Mouse (Mus musculus): ENCODE measurements at regions not wholly inside any gene's neighbourhood (a gene's known extent, or its start where the extent isn't known, plus 50 kb on each side); places are given as distances from the start of the nearest gene placed in this dataset.

- 84% methylated on average over 4 of the region's 4 CpGs for WGBS
- ATAC-seq (ENCODE audit: extremely low read depth, insufficient number of reproducible peaks, low FRiP score, low TSS enrichment), result no peak
These were observed 271.5 kb upstream of the Slc24a2 start for GRCm38 (mm10) chr4:87501791-87502190.

DNA sequence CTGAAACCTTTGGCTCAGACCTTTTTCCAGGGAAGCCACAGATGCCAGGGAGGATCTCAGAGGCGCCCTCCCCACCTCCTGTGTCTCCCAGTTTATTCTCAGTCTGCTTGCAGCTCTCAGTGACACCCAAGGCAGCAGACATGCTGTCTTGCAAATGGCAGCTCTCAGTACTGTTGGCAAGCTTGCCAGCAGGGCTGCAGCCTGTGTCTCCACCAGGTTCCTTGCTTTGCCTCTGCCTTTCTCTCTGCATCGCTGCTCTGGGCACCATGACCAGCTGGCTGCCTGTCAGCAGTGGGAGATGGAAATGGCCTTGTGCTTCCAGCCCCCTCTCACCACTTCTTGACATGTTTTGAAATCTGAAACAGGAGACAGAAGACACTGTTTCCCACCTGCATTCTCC is 270.2 kb upstream of the Slc24a2 start:
- 62% methylated on average over 2 of the region's 2 CpGs for WGBS
- Histone ChIP-seq H3K4me1 (no peaks in the 10 kb centered on the region), H3K4me3 (no peak overlapping the region), H3K9ac (no peak overlapping the region), H3K27me3 (replicated peaks) (no peaks in the 10 kb centered on the region), H3K36me3 (no peaks in the 10 kb centered on the region), H3K4me2 (no peak overlapping the region), H3K27ac (replicated peaks) (no peak overlapping the region), H3K9me3 (no peaks in the 10 kb centered on the region)
- ATAC-seq (ENCODE audit: extremely low read depth, insufficient number of reproducible peaks, low FRiP score, low TSS enrichment), result no peak

More at GRCm38 (mm10) chr4:87501791-87502190, 271.5 kb upstream of the Slc24a2 start:
- no peaks in the 10 kb centered on the region for H3K9me3 ChIP-seq
- no peak overlapping the region for H3K4me3 ChIP-seq
- H3K9ac ChIP-seq, result no peak overlapping the region
- no peaks in the 10 kb centered on the region for H3K27me3 ChIP-seq (replicated peaks)
- no peaks in the 10 kb centered on the region for H3K4me1 ChIP-seq
- H3K36me3 ChIP-seq, result no peaks in the 10 kb centered on the region
- no peak overlapping the region for H3K4me2 ChIP-seq
- no peak overlapping the region for H3K27ac ChIP-seq (replicated peaks)

- no peaks in the 10 kb centered on the region for H3K27me3 ChIP-seq (replicated peaks)
- WGBS, result 78% methylated on average over 3 of the region's 3 CpGs
- no peaks in the 10 kb centered on the region for H3K4me1 ChIP-seq
- no peaks in the 10 kb centered on the region for H3K9me3 ChIP-seq
- H3K9ac ChIP-seq, result no peak overlapping the region
- ATAC-seq (ENCODE audit: extremely low read depth, insufficient number of reproducible peaks, low FRiP score, low TSS enrichment), result no peak
- no peak overlapping the region for H3K27ac ChIP-seq (replicated peaks)
- H3K4me3 ChIP-seq, result no peak overlapping the region
- H3K36me3 ChIP-seq, result no peaks in the 10 kb centered on the region
- no peak overlapping the region for H3K4me2 ChIP-seq
These were observed 257.5 kb upstream of the Slc24a2 start for GRCm38 (mm10) chr4:87487798-87488197.

DNA sequence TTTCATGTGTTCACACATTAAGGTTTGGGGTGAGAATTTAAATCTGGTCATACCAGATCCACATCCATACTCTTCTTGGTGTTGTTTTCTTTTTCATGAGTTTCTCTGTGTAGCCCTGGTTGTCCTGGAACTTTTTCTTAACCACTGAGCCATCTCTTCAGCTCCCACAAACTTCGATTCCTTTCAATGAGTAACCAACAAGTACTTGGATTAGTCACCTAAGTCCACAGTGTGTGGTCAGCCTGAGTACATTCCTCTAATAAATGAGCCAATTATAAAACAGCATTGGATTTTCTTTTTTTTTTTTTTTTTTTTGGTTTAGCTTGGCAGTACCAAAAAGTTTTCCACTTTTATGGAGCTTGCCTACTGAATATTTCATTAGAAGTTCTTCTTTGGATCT is 245.3 kb upstream of the Slc24a2 start:
- no peaks in the 10 kb centered on the region for H3K9me3 ChIP-seq
- H3K36me3 ChIP-seq, result no peaks in the 10 kb centered on the region
- no peak overlapping the region for H3K4me3 ChIP-seq
- no peak overlapping the region for H3K4me2 ChIP-seq
- WGBS, result 70% methylated on average over 1 of the region's 1 CpGs
- no peaks in the 10 kb centered on the region for H3K4me1 ChIP-seq
- no peaks in the 10 kb centered on the region for H3K27me3 ChIP-seq (replicated peaks)
- no peak overlapping the region for H3K27ac ChIP-seq (replicated peaks)
- no peak overlapping the region for H3K9ac ChIP-seq
- no peak for ATAC-seq (ENCODE audit: extremely low read depth, insufficient number of reproducible peaks, low FRiP score, low TSS enrichment)

- ATAC-seq (ENCODE audit: extremely low read depth, insufficient number of reproducible peaks, low FRiP score, low TSS enrichment), result no peak
- Histone ChIP-seq H3K27ac (replicated peaks) (no peak overlapping the region), H3K9me3 (no peaks in the 10 kb centered on the region), H3K9ac (no peak overlapping the region), H3K4me1 (no peaks in the 10 kb centered on the region), H3K4me3 (no peak overlapping the region), H3K36me3 (no peaks in the 10 kb centered on the region), H3K4me2 (no peak overlapping the region), H3K27me3 (replicated peaks) (no peaks in the 10 kb centered on the region)
- 84% methylated on average over 16 of the region's 16 CpGs for WGBS
These were observed 243.2 kb upstream of the Slc24a2 start for GRCm38 (mm10) chr4:87473331-87474039.

DNA sequence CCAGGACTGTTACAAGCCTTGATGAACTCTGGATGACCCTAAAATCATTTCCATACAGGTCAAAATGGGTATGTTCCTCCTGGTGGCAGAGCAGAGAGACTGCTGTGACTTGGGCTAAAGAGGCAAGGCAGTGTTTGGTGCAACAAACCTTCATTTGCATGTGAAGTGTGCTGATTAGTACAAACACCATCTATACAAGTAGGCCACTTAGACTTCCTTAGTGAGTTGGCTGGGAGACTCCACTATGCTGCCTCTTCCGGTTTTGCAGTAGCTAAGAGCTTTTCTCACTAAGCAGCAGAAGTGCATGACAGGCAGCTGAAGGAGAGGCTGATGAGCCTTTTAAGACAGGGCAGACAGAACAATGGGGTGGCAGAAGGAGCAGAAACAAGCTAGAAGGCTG is 242.5 kb upstream of the Slc24a2 start:
- H3K4me1 ChIP-seq, result no peaks in the 10 kb centered on the region
- no peaks in the 10 kb centered on the region for H3K36me3 ChIP-seq
- no peak overlapping the region for H3K4me2 ChIP-seq
- no peaks in the 10 kb centered on the region for H3K9me3 ChIP-seq
- no peak overlapping the region for H3K4me3 ChIP-seq
- H3K27ac ChIP-seq (replicated peaks), result no peak overlapping the region
- H3K9ac ChIP-seq, result no peak overlapping the region
- no peak for ATAC-seq (ENCODE audit: extremely low read depth, insufficient number of reproducible peaks, low FRiP score, low TSS enrichment)
- H3K27me3 ChIP-seq (replicated peaks), result no peaks in the 10 kb centered on the region
- WGBS, result 48% methylated on average over 1 of the region's 1 CpGs

- no peak overlapping the region for H3K9ac ChIP-seq
- H3K4me2 ChIP-seq, result no peak overlapping the region
- no peaks in the 10 kb centered on the region for H3K4me1 ChIP-seq
- no peaks in the 10 kb centered on the region for H3K27me3 ChIP-seq (replicated peaks)
- H3K27ac ChIP-seq (replicated peaks), result no peak overlapping the region
- no peak overlapping the region for H3K4me3 ChIP-seq
- no peak for ATAC-seq (ENCODE audit: extremely low read depth, insufficient number of reproducible peaks, low FRiP score, low TSS enrichment)
- H3K9me3 ChIP-seq, result no peaks in the 10 kb centered on the region
- 63% methylated on average over 5 of the region's 5 CpGs for WGBS
- no peaks in the 10 kb centered on the region for H3K36me3 ChIP-seq
These were observed 241.1 kb upstream of the Slc24a2 start for GRCm38 (mm10) chr4:87471385-87471784.

DNA sequence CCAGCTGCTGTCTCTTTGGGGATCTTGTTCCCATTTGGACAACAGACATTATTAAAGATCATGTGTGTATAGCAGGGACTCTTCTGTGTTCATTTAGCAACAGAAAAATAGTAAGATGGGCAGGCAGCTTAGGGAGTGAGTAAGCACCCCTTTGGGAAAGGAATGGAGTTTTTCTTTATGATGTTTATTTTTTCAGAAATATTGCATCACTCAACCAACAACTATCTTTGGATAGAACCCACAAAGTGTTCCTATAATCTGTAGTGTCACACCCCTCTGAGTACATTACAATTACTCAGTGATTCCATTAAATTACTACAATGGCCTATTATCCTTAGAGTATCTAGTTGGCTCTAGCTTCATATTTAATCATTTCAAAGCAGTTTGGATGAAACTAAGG is 237.3 kb upstream of the Slc24a2 start:
- ATAC-seq (ENCODE audit: extremely low read depth, insufficient number of reproducible peaks, low FRiP score, low TSS enrichment), result no peak
- no peaks in the 10 kb centered on the region for H3K9me3 ChIP-seq
- H3K9ac ChIP-seq, result no peak overlapping the region
- no peak overlapping the region for H3K4me3 ChIP-seq
- H3K27me3 ChIP-seq (replicated peaks), result no peaks in the 10 kb centered on the region
- H3K27ac ChIP-seq (replicated peaks), result no peak overlapping the region
- H3K36me3 ChIP-seq, result no peaks in the 10 kb centered on the region
- H3K4me2 ChIP-seq, result no peak overlapping the region
- no peaks in the 10 kb centered on the region for H3K4me1 ChIP-seq

- Histone ChIP-seq H3K4me1 (peaks cover 4% of the 10 kb centered on the region), H3K9me3 (no peaks in the 10 kb centered on the region), H3K4me3 (no peak overlapping the region), H3K27ac (replicated peaks) (no peak overlapping the region), H3K9ac (no peak overlapping the region), H3K36me3 (no peaks in the 10 kb centered on the region), H3K27me3 (replicated peaks) (no peaks in the 10 kb centered on the region), H3K4me2 (no peak overlapping the region)
- 82% methylated on average over 8 of the region's 8 CpGs for WGBS
- ATAC-seq (ENCODE audit: extremely low read depth, insufficient number of reproducible peaks, low FRiP score, low TSS enrichment), result no peak
These were observed 236.7 kb upstream of the Slc24a2 start for GRCm38 (mm10) chr4:87467018-87467417.

DNA sequence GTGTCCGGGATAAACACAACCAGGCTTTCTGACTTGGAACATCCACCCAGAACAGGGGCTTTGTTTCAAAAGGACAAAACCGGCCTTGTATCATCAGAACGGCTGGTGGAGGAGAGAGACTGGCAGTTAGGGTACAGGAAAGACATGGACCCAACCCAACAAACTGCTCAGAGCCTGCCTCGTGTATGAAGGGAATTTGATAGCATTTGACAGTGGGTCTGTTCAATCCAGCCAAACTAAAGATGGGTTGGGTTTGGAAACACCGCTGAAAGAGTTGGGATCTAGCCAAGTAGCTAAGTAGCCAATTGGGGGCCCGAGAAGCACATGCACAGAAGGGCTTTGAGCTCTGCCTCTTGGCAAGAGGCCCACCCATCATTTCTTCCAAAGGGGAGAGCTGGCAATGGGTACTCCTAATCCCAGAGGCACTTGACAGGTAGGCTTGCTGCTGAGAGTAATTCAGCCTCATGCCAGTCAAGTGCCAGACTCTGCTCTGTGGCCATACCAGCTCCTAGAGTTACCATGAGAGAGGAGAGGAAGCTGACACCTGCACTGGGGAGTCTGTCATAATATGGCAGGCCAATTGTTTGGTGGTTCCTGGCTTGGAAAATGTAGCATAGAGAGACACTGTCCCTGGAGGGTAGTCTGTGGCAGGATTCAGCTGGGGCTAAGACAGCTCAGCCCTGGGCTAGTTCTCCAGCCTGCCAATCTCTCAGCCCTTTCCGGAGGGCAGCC is 231.1 kb upstream of the Slc24a2 start:
- Histone ChIP-seq H3K4me1 (peaks cover 19% of the 10 kb centered on the region), H3K4me2 (0 out of 2 replicates have a peak overlapping the region, but pooled peaks have one; percentile 5), H3K36me3 (no peaks in the 10 kb centered on the region), H3K4me3 (no peak overlapping the region), H3K9ac (no peak overlapping the region), H3K27me3 (replicated peaks) (no peaks in the 10 kb centered on the region), H3K27ac (replicated peaks) (peak overlapping the region; percentile 63), H3K9me3 (no peaks in the 10 kb centered on the region)
- ATAC-seq (ENCODE audit: extremely low read depth, insufficient number of reproducible peaks, low FRiP score, low TSS enrichment), result peak; percentile 19; the same call in 1 of the 2 replicates
- WGBS, result 49% methylated on average over 7 of the region's 7 CpGs

- no peak for ATAC-seq (ENCODE audit: extremely low read depth, insufficient number of reproducible peaks, low FRiP score, low TSS enrichment)
- no peaks in the 10 kb centered on the region for H3K36me3 ChIP-seq
- no peak overlapping the region for H3K27ac ChIP-seq (replicated peaks)
- H3K4me2 ChIP-seq, result no peak overlapping the region
- H3K4me3 ChIP-seq, result no peak overlapping the region
- WGBS, result 68% methylated on average over 5 of the region's 5 CpGs
- H3K4me1 ChIP-seq, result peaks cover 9% of the 10 kb centered on the region
- no peak overlapping the region for H3K9ac ChIP-seq
- no peaks in the 10 kb centered on the region for H3K27me3 ChIP-seq (replicated peaks)
- no peaks in the 10 kb centered on the region for H3K9me3 ChIP-seq
These were observed 225.7 kb upstream of the Slc24a2 start for GRCm38 (mm10) chr4:87455863-87456578.
